Mouse (Mus musculus): ENCODE results near the gene Atg10. TPM values are rescaled to one million over a fixed set of nuclear protein-coding genes. Genes with fewer than 3 reads are reported as not detected.

The Atg10 gene
- polyA plus RNA-seq, 1 experiment from 2014 or later, result 15.1 TPM

- H3K4me3 ChIP-seq, result no peak overlapping the region
- no peak overlapping the region for H3K27ac ChIP-seq
- no peak for DNase-seq (ENCODE audit: low spot score)
- no peaks in the 10 kb centered on the region for H3K27me3 ChIP-seq (ENCODE audit: insufficient read depth, poor library complexity, severe bottlenecking)
- 0 out of 2 replicates have a peak, but pooled peaks cover 8% of the 10 kb centered on the region for H3K4me1 ChIP-seq
- H3K36me3 ChIP-seq, result no peaks in the 10 kb centered on the region
- no peaks in the 10 kb centered on the region for H3K9me3 ChIP-seq
- 65% methylated on average over 5 of the region's 5 CpGs for WGBS
Measured at GRCm38 (mm10) chr13:91038636-91039035, 185.1 kb downstream of the Atg10 start.

- H3K27ac ChIP-seq, result no peak overlapping the region
- no peaks in the 10 kb centered on the region for H3K36me3 ChIP-seq
- WGBS, result 62% methylated on average over 3 of the region's 3 CpGs
- H3K27me3 ChIP-seq (ENCODE audit: insufficient read depth, poor library complexity, severe bottlenecking), result no peaks in the 10 kb centered on the region
- 0 out of 2 replicates have a peak, but pooled peaks cover 8% of the 10 kb centered on the region for H3K4me1 ChIP-seq
- no peak for DNase-seq (ENCODE audit: low spot score)
- H3K4me3 ChIP-seq, result no peak overlapping the region
- no peaks in the 10 kb centered on the region for H3K9me3 ChIP-seq
Measured at GRCm38 (mm10) chr13:91038034-91038433, 185.7 kb downstream of the Atg10 start.

GRCm38 (mm10) chr13:91037405-91037804, 186.4 kb downstream of the Atg10 start:
- no peak for DNase-seq (ENCODE audit: low spot score)
- Histone ChIP-seq H3K36me3 (no peaks in the 10 kb centered on the region), H3K4me1 (0 out of 2 replicates have a peak, but pooled peaks cover 8% of the 10 kb centered on the region), H3K27me3 (ENCODE audit: insufficient read depth, poor library complexity, severe bottlenecking) (no peaks in the 10 kb centered on the region), H3K9me3 (no peaks in the 10 kb centered on the region), H3K27ac (no peak overlapping the region), H3K4me3 (no peak overlapping the region)
- WGBS, result 90% methylated on average over 6 of the region's 6 CpGs

- Histone ChIP-seq H3K4me1 (no peaks in the 10 kb centered on the region), H3K36me3 (no peaks in the 10 kb centered on the region), H3K27ac (no peak overlapping the region), H3K4me3 (no peak overlapping the region), H3K9me3 (no peaks in the 10 kb centered on the region), H3K27me3 (ENCODE audit: insufficient read depth, poor library complexity, severe bottlenecking) (no peaks in the 10 kb centered on the region)
- WGBS, result 84% methylated on average over 2 of the region's 2 CpGs
- DNase-seq (ENCODE audit: low spot score), result no peak
Measured at GRCm38 (mm10) chr13:91031836-91032235, 191.9 kb downstream of the Atg10 start.

- H3K27me3 ChIP-seq (ENCODE audit: insufficient read depth, poor library complexity, severe bottlenecking), result no peaks in the 10 kb centered on the region
- H3K4me1 ChIP-seq, result no peaks in the 10 kb centered on the region
- H3K9me3 ChIP-seq, result no peaks in the 10 kb centered on the region
- no peak for DNase-seq (ENCODE audit: low spot score)
- no peak overlapping the region for H3K4me3 ChIP-seq
- 86% methylated on average over 9 of the region's 9 CpGs for WGBS
- H3K27ac ChIP-seq, result no peak overlapping the region
- H3K36me3 ChIP-seq, result no peaks in the 10 kb centered on the region
Measured at GRCm38 (mm10) chr13:91023447-91023846, 200.3 kb downstream of the Atg10 start.

- Histone ChIP-seq H3K36me3 (no peaks in the 10 kb centered on the region), H3K9me3 (no peaks in the 10 kb centered on the region), H3K27me3 (ENCODE audit: insufficient read depth, poor library complexity, severe bottlenecking) (no peaks in the 10 kb centered on the region), H3K4me1 (no peaks in the 10 kb centered on the region), H3K27ac (no peak overlapping the region), H3K4me3 (no peak overlapping the region)
- WGBS, result 62% methylated on average over 3 of the region's 3 CpGs
- DNase-seq (ENCODE audit: low spot score), result no peak
Measured at GRCm38 (mm10) chr13:91011851-91012250, 211.9 kb downstream of the Atg10 start.

GRCm38 (mm10) chr13:90995034-90995629, 228.6 kb downstream of the Atg10 start:
- no peak overlapping the region for H3K4me3 ChIP-seq
- peaks cover 3% of the 10 kb centered on the region; the same call in 1 of the 2 replicates for H3K4me1 ChIP-seq
- DNase-seq (ENCODE audit: low spot score), result no peak
- H3K36me3 ChIP-seq, result no peaks in the 10 kb centered on the region
- H3K9me3 ChIP-seq, result no peaks in the 10 kb centered on the region
- H3K27ac ChIP-seq, result no peak overlapping the region
- H3K27me3 ChIP-seq (ENCODE audit: insufficient read depth, poor library complexity, severe bottlenecking), result no peaks in the 10 kb centered on the region
- WGBS, result 77% methylated on average over 2 of the region's 2 CpGs

- no peak for DNase-seq (ENCODE audit: low spot score)
- Histone ChIP-seq H3K27ac (no peak overlapping the region), H3K9me3 (no peaks in the 10 kb centered on the region), H3K4me1 (peaks cover 3% of the 10 kb centered on the region; the same call in 1 of the 2 replicates), H3K27me3 (ENCODE audit: insufficient read depth, poor library complexity, severe bottlenecking) (no peaks in the 10 kb centered on the region), H3K4me3 (no peak overlapping the region), H3K36me3 (no peaks in the 10 kb centered on the region)
- 71% methylated on average over 13 of the region's 13 CpGs for WGBS
Measured at GRCm38 (mm10) chr13:90993602-90994001, 230.2 kb downstream of the Atg10 start.

- H3K9me3 ChIP-seq, result no peaks in the 10 kb centered on the region
- peaks cover 3% of the 10 kb centered on the region; the same call in 1 of the 2 replicates for H3K4me1 ChIP-seq
- 82% methylated on average over 5 of the region's 5 CpGs for WGBS
- no peak overlapping the region for H3K4me3 ChIP-seq
- no peaks in the 10 kb centered on the region for H3K36me3 ChIP-seq
- no peaks in the 10 kb centered on the region for H3K27me3 ChIP-seq (ENCODE audit: insufficient read depth, poor library complexity, severe bottlenecking)
- no peak for DNase-seq (ENCODE audit: low spot score)
- no peak overlapping the region for H3K27ac ChIP-seq
Measured at GRCm38 (mm10) chr13:90992948-90993347, 230.8 kb downstream of the Atg10 start.

GRCm38 (mm10) chr13:90988226-90988625, 235.5 kb downstream of the Atg10 start:
- Histone ChIP-seq H3K9me3 (no peaks in the 10 kb centered on the region), H3K27me3 (ENCODE audit: insufficient read depth, poor library complexity, severe bottlenecking) (no peaks in the 10 kb centered on the region), H3K4me1 (no peaks in the 10 kb centered on the region), H3K4me3 (no peak overlapping the region), H3K27ac (no peak overlapping the region), H3K36me3 (no peaks in the 10 kb centered on the region)
- no peak for DNase-seq (ENCODE audit: low spot score)
- WGBS, result 91% methylated on average over 3 of the region's 3 CpGs

- Histone ChIP-seq H3K27ac (no peak overlapping the region), H3K4me1 (no peaks in the 10 kb centered on the region), H3K9me3 (no peaks in the 10 kb centered on the region), H3K27me3 (ENCODE audit: insufficient read depth, poor library complexity, severe bottlenecking) (no peaks in the 10 kb centered on the region), H3K4me3 (no peak overlapping the region), H3K36me3 (no peaks in the 10 kb centered on the region)
- 78% methylated on average over 3 of the region's 3 CpGs for WGBS
- DNase-seq (ENCODE audit: low spot score), result no peak
Measured at GRCm38 (mm10) chr13:90985417-90985816, 238.4 kb downstream of the Atg10 start.

GRCm38 (mm10) chr13:90984073-90984472, 239.7 kb downstream of the Atg10 start:
- Histone ChIP-seq H3K9me3 (no peaks in the 10 kb centered on the region), H3K27ac (no peak overlapping the region), H3K4me1 (no peaks in the 10 kb centered on the region), H3K4me3 (no peak overlapping the region), H3K27me3 (ENCODE audit: insufficient read depth, poor library complexity, severe bottlenecking) (no peaks in the 10 kb centered on the region), H3K36me3 (no peaks in the 10 kb centered on the region)
- WGBS, result 89% methylated on average over 2 of the region's 2 CpGs
- DNase-seq (ENCODE audit: low spot score), result no peak

- WGBS, result 85% methylated on average over 1 of the region's 1 CpGs
- no peak overlapping the region for H3K4me3 ChIP-seq
- H3K27me3 ChIP-seq (ENCODE audit: insufficient read depth, poor library complexity, severe bottlenecking), result no peaks in the 10 kb centered on the region
- no peaks in the 10 kb centered on the region for H3K9me3 ChIP-seq
- no peaks in the 10 kb centered on the region for H3K4me1 ChIP-seq
- H3K27ac ChIP-seq, result no peak overlapping the region
- H3K36me3 ChIP-seq, result no peaks in the 10 kb centered on the region
- no peak for DNase-seq (ENCODE audit: low spot score)
Measured at GRCm38 (mm10) chr13:90981798-90982197, 242.0 kb downstream of the Atg10 start.

All from heart, embryonic 10.5 days (tissue).